Mouse (Mus musculus): Measurements from ENCODE around the gene Rfc5.
"Not testable (repeated sequence)": the region's sequence is repeated elsewhere in the genome, so short reads cannot be mapped to it uniquely, and the experiment has no call there.

Gene Rfc5

GRCm38 (mm10) chr5:117388877-117389276, at the start of gene Rfc5:
Rfc5 (minus strand) TSS chr5:117389047.
- in situ Hi-C loops (cut with MboI, MseI), result loop anchor here (25.0 kb wide), 1 partner anchor 673 kb away; no protein-coding TSS in a partner anchor

GRCm38 (mm10) chr5:117433501-117433900, 44.7 kb upstream of the Rfc5 start:
- in situ Hi-C loops (cut with MboI, MseI), result not testable (repeated sequence)

GRCm38 (mm10) chr5:117417442-117417841, 28.6 kb upstream of the Rfc5 start:
- in situ Hi-C loops (cut with MboI, MseI), result no loop called here

- in situ Hi-C loops (cut with MboI, MseI), result no loop called here
These were observed 26.4 kb upstream of the Rfc5 start for GRCm38 (mm10) chr5:117415011-117415912.

GRCm38 (mm10) chr5:117414611-117415010, 25.8 kb upstream of the Rfc5 start:
- in situ Hi-C loops (cut with MboI, MseI), result no loop called here

GRCm38 (mm10) chr5:117413507-117414501, 25.0 kb upstream of the Rfc5 start, which contains the start of gene Ksr2:
Ksr2 (plus strand) TSS chr5:117414000.
- in situ Hi-C loops (cut with MboI, MseI), result no loop called here

GRCm38 (mm10) chr5:117409369-117409768, 20.5 kb upstream of the Rfc5 start:
- in situ Hi-C loops (cut with MboI, MseI), result no loop called here

GRCm38 (mm10) chr5:117408216-117408615, 19.4 kb upstream of the Rfc5 start:
- in situ Hi-C loops (cut with MboI, MseI), result no loop called here

- in situ Hi-C loops (cut with MboI, MseI), result not testable (repeated sequence)
These were observed 15.8 kb upstream of the Rfc5 start for GRCm38 (mm10) chr5:117404671-117405070.

- in situ Hi-C loops (cut with MboI, MseI), result no loop called here
These were observed 14.8 kb upstream of the Rfc5 start for GRCm38 (mm10) chr5:117403609-117404008.

- in situ Hi-C loops (cut with MboI, MseI), result loop anchor here (25.0 kb wide), 1 partner anchor 663 kb away; no protein-coding TSS in a partner anchor
These were observed 10.4 kb upstream of the Rfc5 start for GRCm38 (mm10) chr5:117399281-117399680.

GRCm38 (mm10) chr5:117398007-117398550, 9.2 kb upstream of the Rfc5 start:
- in situ Hi-C loops (cut with MboI, MseI), result loop anchor here (25.0 kb wide), 1 partner anchor 664 kb away; no protein-coding TSS in a partner anchor

- in situ Hi-C loops (cut with MboI, MseI), result loop anchor here (25.0 kb wide), 1 partner anchor 665 kb away; no protein-coding TSS in a partner anchor
These were observed 8.5 kb upstream of the Rfc5 start for GRCm38 (mm10) chr5:117397371-117397770.

- in situ Hi-C loops (cut with MboI, MseI), result loop anchor here (25.0 kb wide), 1 partner anchor 666 kb away; no protein-coding TSS in a partner anchor
These were observed 7.8 kb upstream of the Rfc5 start for GRCm38 (mm10) chr5:117396596-117397014.

GRCm38 (mm10) chr5:117395834-117396233, 7.0 kb upstream of the Rfc5 start:
- in situ Hi-C loops (cut with MboI, MseI), result loop anchor here (25.0 kb wide), 1 partner anchor 666 kb away; no protein-coding TSS in a partner anchor

GRCm38 (mm10) chr5:117390895-117391294, 2.0 kb upstream of the Rfc5 start:
- in situ Hi-C loops (cut with MboI, MseI), result loop anchor here (25.0 kb wide), 1 partner anchor 671 kb away; no protein-coding TSS in a partner anchor

- in situ Hi-C loops (cut with MboI, MseI), result loop anchor here (25.0 kb wide), 1 partner anchor 674 kb away; no protein-coding TSS in a partner anchor
These were observed 523 bp downstream of the Rfc5 start for GRCm38 (mm10) chr5:117388296-117388751.

- in situ Hi-C loops (cut with MboI, MseI), result loop anchor here (25.0 kb wide), 1 partner anchor 679 kb away; no protein-coding TSS in a partner anchor
These were observed 5.6 kb downstream of the Rfc5 start for GRCm38 (mm10) chr5:117383198-117383597.

- in situ Hi-C loops (cut with MboI, MseI), result loop anchor here (25.0 kb wide), 1 partner anchor 681 kb away; no protein-coding TSS in a partner anchor
These were observed 7.1 kb downstream of the Rfc5 start for GRCm38 (mm10) chr5:117381785-117382184.

- in situ Hi-C loops (cut with MboI, MseI), result loop anchor here (25.0 kb wide), 1 partner anchor 682 kb away; no protein-coding TSS in a partner anchor
These were observed 8.6 kb downstream of the Rfc5 start for GRCm38 (mm10) chr5:117380199-117380598.

All from regulatory T cell (primary cell).